Mouse (Mus musculus) liver, postnatal 0 days (tissue): Measurements from ENCODE around the gene Lcp1.

Experiments used
- CTCF ChIP-seq: sonication (generic); IDR thresholded peaks from 2 replicates; pipeline ENCODE4 v1.5.1; 2016; ENCODE audit warnings: antibody characterized with exemption, low read depth
- EP300 ChIP-seq: IDR thresholded peaks from 2 replicates; pipeline ENCODE4 v1.6.1; 2016; ENCODE audit warnings: antibody characterized with exemption, low read depth, mild to moderate bottlenecking

GRCm38 (mm10) chr14:75138503-75138902 is 7.6 kb downstream of the Lcp1 start:
- TF ChIP-seq CTCF (no peak), EP300 (peak; percentile 98)
